21 mouse cellular contexts compared by ENCODE assay signal in genomic region chr14:20958971-20959370, GRCm38 (mm10).
"Had no signal": no experiment of that assay in that cellular context is flagged by ENCODE, and none has a peak within 500 bp of the region (broad histone marks: within the 10 kb centered on the region; RNA-seq: fewer than 3 reads in every experiment).

No protein-coding gene starts in this region.

- H3K4me2 ChIP-seq: intestine, embryonic 15.5 days; kidney, embryonic 15.5 days; limb, embryonic 12.5 days; limb, embryonic 15.5 days; liver, embryonic 11.5 days; midbrain, embryonic 12.5 days; midbrain, embryonic 15.5 days; neural tube, embryonic 12.5 days; neural tube, embryonic 15.5 days had no signal

- H3K27me3 ChIP-seq: intestine, embryonic 15.5 days; kidney, embryonic 15.5 days; limb, embryonic 12.5 days; limb, embryonic 15.5 days; midbrain, embryonic 12.5 days; midbrain, embryonic 15.5 days; neural tube, embryonic 12.5 days; neural tube, embryonic 15.5 days had no signal

- DNase-seq: kidney, adult 11 months; kidney, adult 8-10 months; kidney, postnatal 10 days; kidney, postnatal 36 days; layer of hippocampus, postnatal 36 days; liver, postnatal 0 days; thymus, adult 2 months; thymus, postnatal 14 days; thymus, postnatal 4 days had no signal

- H3K27ac ChIP-seq: intestine, embryonic 15.5 days; kidney, embryonic 15.5 days; left cerebral cortex, adult 2 months; limb, embryonic 12.5 days; limb, embryonic 15.5 days; liver, embryonic 14.5 days; midbrain, embryonic 12.5 days; midbrain, embryonic 15.5 days; neural tube, embryonic 12.5 days; neural tube, embryonic 15.5 days; stomach, postnatal 0 days had no signal

- H3K4me3 ChIP-seq: intestine, embryonic 15.5 days; kidney, embryonic 15.5 days; left cerebral cortex, adult 2 months; limb, embryonic 12.5 days; limb, embryonic 15.5 days; midbrain, embryonic 12.5 days; midbrain, embryonic 15.5 days; neural tube, embryonic 12.5 days; neural tube, embryonic 15.5 days had no signal

- H3K36me3 ChIP-seq: intestine, embryonic 15.5 days; kidney, embryonic 15.5 days; limb, embryonic 15.5 days; midbrain, embryonic 12.5 days; midbrain, embryonic 15.5 days; neural tube, embryonic 15.5 days had no signal

- H3K4me1 ChIP-seq: intestine, embryonic 15.5 days; midbrain, embryonic 12.5 days; midbrain, embryonic 15.5 days; neural tube, embryonic 12.5 days had no signal

- H3K9me3 ChIP-seq: intestine, embryonic 15.5 days; kidney, embryonic 15.5 days; limb, embryonic 12.5 days; limb, embryonic 15.5 days; midbrain, embryonic 12.5 days; midbrain, embryonic 15.5 days; neural tube, embryonic 12.5 days; neural tube, embryonic 15.5 days had no signal

- ATAC-seq: intestine, embryonic 15.5 days; liver, postnatal 0 days; midbrain, embryonic 15.5 days had no signal

- H3K9ac ChIP-seq: intestine, embryonic 15.5 days; kidney, embryonic 15.5 days; limb, embryonic 12.5 days; limb, embryonic 15.5 days; liver, embryonic 14.5 days; liver, postnatal 0 days; midbrain, embryonic 12.5 days; midbrain, embryonic 15.5 days; neural tube, embryonic 12.5 days; neural tube, embryonic 15.5 days had no signal
